Mouse (Mus musculus): Measurements from ENCODE around the gene Cypt14. TPM values are rescaled to one million over a fixed set of nuclear protein-coding genes. Genes with fewer than 3 reads are reported as not detected.

Cypt14 gene
- not detected for total RNA-seq (2023)

GRCm38 (mm10) chrX:39863504-39863903 is at the start of gene Cypt14:
Gene Cypt14 (minus strand): TSS chrX:39863604.

Measured in neutrophil, adult 83 days (primary cell).